Mouse (Mus musculus) spleen, adult 2 months (tissue): ENCODE data around the gene Cd52.

Experiments
- CTCF ChIP-seq: fragments of 200-500 bp; IDR thresholded peaks from 2 replicates; pipeline ENCODE4 v1.5.1; 2011; ENCODE audit warnings: mild to moderate bottlenecking, inconsistent platforms; ENCODE audit not compliant: insufficient read depth, insufficient read length, insufficient replicate concordance; ENCODE audit errors: extremely low read depth
- POLR2A ChIP-seq: fragments of 200-500 bp; IDR thresholded peaks from 2 replicates; pipeline ENCODE4 v1.6.1; 2011; ENCODE audit warnings: low read depth, low read length, inconsistent platforms

GRCm38 (mm10) chr4:134078694-134079093 is 16.2 kb downstream of the Cd52 start:
- TF ChIP-seq POLR2A (no peak), CTCF (peak; percentile 49; the same call in 1 of the 2 replicates)
